Mouse (Mus musculus) neural tube, embryonic 13.5 days (tissue): ENCODE measurements around the gene Shroom3. TPM values are rescaled to one million over a fixed set of nuclear protein-coding genes. Genes with fewer than 3 reads are reported as not detected.
"Not testable (repeated sequence)": the region's sequence is repeated elsewhere in the genome, so short reads cannot be mapped to it uniquely, and the experiment has no call there.

Experiments
- ATAC-seq: fragments of 200-750 bp; cut with Nextera tagmentation; 2 replicates; pipeline ENCODE4 v1.8.0; 2017; ENCODE audit warnings: low read depth, mild to moderate bottlenecking, moderate TSS enrichment, moderate library complexity
- H3K27ac ChIP-seq: fragments of 300-500 bp; sonication (generic); replicated peaks from 2 replicates; pipeline ENCODE4 v1.5.1; 2015; ENCODE audit warnings: moderate library complexity, mild to moderate bottlenecking, inconsistent platforms
- H3K27me3 ChIP-seq: fragments of 300-500 bp; sonication (generic); 2 replicates; pipeline ENCODE4 v1.6.1; 2015; ENCODE audit warnings: mild to moderate bottlenecking, inconsistent platforms
- H3K36me3 ChIP-seq: fragments of 300-500 bp; sonication (generic); 2 replicates; pipeline ENCODE4 v1.6.1; 2015; ENCODE audit warnings: mild to moderate bottlenecking, inconsistent platforms
- H3K4me1 ChIP-seq: fragments of 300-500 bp; sonication (generic); replicated peaks from 2 replicates; pipeline ENCODE4 v1.6.1; 2015; ENCODE audit warnings: inconsistent platforms
- H3K4me2 ChIP-seq: fragments of 300-500 bp; sonication (generic); 2 replicates; pipeline ENCODE4 v1.6.1; 2015; ENCODE audit warnings: inconsistent platforms, mild to moderate bottlenecking, moderate library complexity
- H3K4me3 ChIP-seq: fragments of 300-500 bp; sonication (generic); 2 replicates; pipeline ENCODE4 v1.5.1; 2015; ENCODE audit warnings: mild to moderate bottlenecking, inconsistent platforms
- H3K9ac ChIP-seq: fragments of 300-500 bp; sonication (generic); 2 replicates; pipeline ENCODE4 v1.6.1; 2015; ENCODE audit warnings: moderate library complexity, mild to moderate bottlenecking, inconsistent platforms
- H3K9me3 ChIP-seq: fragments of 300-500 bp; sonication (generic); 2 replicates; pipeline ENCODE4 v1.6.1; 2016; ENCODE audit warnings: inconsistent platforms
- WGBS: fragments of 180-500 bp; shearing (Covaris S2); methylation state at CpG from one replicate; pipeline ENCODE4 v1.1.7; 2015; 5-methylcytosine and 5-hydroxymethylcytosine counted together
- polyA plus RNA-seq: library from polyadenylated mRNA; unstranded; fragments of >200 nt; fragmentation: Nextera tagmentation; extraction: Ambion mirVana; gene quantifications from 2 replicates; pipeline ENCODE4 v1.2.1, GENCODE M21; 2015

The Shroom3 gene
- polyA plus RNA-seq, 1 experiment from 2014 or later = 1.7 TPM

DNA sequence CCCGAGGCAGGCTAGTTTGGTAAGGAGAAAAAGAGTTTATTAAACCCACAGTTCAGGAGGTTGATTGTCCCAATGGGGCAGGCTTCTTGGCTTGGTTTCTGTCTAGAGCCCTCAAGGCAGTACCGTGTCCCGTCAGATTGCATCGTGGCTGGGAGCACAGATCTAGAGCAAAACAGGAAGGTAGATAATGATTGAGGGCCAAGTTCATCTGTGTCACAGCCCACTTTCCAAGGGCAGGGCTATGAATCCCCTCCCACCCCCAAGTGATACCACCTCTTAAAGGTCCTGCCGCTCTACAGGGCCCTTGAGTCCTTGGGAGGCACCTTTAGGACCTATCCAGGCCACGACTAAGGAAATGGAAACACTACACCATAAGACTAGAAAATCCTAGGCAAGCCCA is 234.5 kb downstream of the Shroom3 start:
- no peak for ATAC-seq
- Histone ChIP-seq H3K4me2 (no peak overlapping the region), H3K27me3 (no peaks in the 10 kb centered on the region), H3K36me3 (no peaks in the 10 kb centered on the region), H3K9ac (no peak overlapping the region), H3K4me1 (peaks cover 33% of the 10 kb centered on the region), H3K9me3 (no peaks in the 10 kb centered on the region), H3K27ac (no peak overlapping the region), H3K4me3 (no peak overlapping the region)
- WGBS = 92% methylated on average over 6 of the region's 6 CpGs

GRCm38 (mm10) chr5:92918170-92918569 is 234.9 kb downstream of the Shroom3 start:
- Histone ChIP-seq H3K4me3 (no peak overlapping the region), H3K9ac (no peak overlapping the region), H3K36me3 (no peaks in the 10 kb centered on the region), H3K4me1 (peaks cover 33% of the 10 kb centered on the region), H3K27ac (no peak overlapping the region), H3K27me3 (no peaks in the 10 kb centered on the region), H3K9me3 (no peaks in the 10 kb centered on the region), H3K4me2 (no peak overlapping the region)
- WGBS = 61% methylated on average over 10 of the region's 10 CpGs
- no peak for ATAC-seq

DNA sequence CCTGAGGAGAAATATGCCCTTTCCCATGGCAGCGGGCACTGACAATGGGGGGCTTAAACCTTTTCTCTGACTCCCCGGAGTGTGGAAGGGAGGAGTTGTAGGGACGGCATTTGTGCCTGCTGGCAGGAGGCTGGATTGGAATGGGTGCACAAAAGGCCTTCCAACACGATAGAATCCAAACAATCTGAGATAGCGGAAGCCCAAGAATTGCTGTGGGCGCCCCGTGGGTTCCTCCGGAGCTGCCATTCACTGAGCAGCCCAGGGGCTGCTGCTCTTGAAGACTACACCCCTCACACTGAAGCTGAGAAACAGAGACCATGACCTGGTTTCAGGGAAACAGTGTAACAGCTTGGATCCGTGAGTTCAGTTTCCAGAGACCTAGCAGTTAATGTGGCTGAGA is 235.6 kb downstream of the Shroom3 start:
- H3K9ac ChIP-seq = no peak overlapping the region
- peaks cover 33% of the 10 kb centered on the region for H3K4me1 ChIP-seq
- 29% methylated on average over 9 of the region's 9 CpGs for WGBS
- H3K36me3 ChIP-seq = no peaks in the 10 kb centered on the region
- no peak overlapping the region for H3K4me2 ChIP-seq
- no peak for ATAC-seq
- H3K27ac ChIP-seq = no peak overlapping the region
- H3K9me3 ChIP-seq = no peaks in the 10 kb centered on the region
- H3K27me3 ChIP-seq = no peaks in the 10 kb centered on the region
- no peak overlapping the region for H3K4me3 ChIP-seq

DNA sequence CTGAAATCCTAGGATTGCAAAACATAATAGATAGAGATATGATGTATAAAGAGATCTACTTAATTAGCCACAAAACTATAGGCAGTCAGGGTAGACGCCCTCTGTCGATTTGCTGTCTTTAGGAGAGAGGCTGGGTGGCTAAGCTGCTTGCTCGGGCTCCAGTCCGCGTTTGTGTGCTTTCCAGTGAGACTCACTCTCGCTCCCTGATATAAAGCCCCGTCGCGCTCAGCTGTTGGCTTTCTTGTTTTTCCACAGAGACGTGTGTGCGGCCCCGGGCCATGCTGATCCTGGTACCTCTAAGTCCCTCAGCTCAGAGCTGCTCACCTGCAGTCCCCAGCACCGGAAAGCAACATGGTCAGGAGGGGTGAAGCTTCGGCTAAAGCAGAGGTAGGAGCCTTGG is 236.2 kb downstream of the Shroom3 start:
- 0 out of 2 replicates have a peak, but pooled peaks have one; percentile 30 for ATAC-seq
- Histone ChIP-seq H3K4me1 (peaks cover 34% of the 10 kb centered on the region), H3K4me2 (no peak overlapping the region), H3K9ac (0 out of 2 replicates have a peak overlapping the region, but pooled peaks have one; percentile 5), H3K36me3 (no peaks in the 10 kb centered on the region), H3K27ac (no peak overlapping the region), H3K27me3 (no peaks in the 10 kb centered on the region), H3K9me3 (no peaks in the 10 kb centered on the region), H3K4me3 (no peak overlapping the region)
- 60% methylated on average over 14 of the region's 14 CpGs for WGBS

DNA sequence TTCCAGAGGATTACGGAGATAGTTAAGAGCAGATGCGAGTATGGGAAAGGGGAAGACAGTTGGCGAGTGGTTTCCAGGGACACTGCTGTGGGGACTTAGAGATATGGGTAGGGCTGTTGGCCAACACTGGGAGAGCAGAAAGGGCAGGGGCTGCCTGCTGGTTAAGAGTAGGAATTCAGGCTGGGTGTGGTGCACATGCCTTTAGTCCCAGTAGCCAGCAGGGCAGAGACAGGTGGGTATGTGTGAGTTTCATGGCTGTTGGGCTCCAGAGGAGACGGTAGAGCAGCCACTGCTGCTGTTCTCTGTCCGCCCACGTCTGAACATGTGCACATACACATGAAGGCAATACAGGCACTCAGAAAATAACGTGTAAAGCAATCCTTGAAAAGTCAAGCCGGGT is 237.7 kb downstream of the Shroom3 start:
- Histone ChIP-seq H3K27ac (no peak overlapping the region), H3K4me2 (no peak overlapping the region), H3K9ac (no peak overlapping the region), H3K36me3 (no peaks in the 10 kb centered on the region), H3K4me3 (no peak overlapping the region), H3K27me3 (no peaks in the 10 kb centered on the region), H3K9me3 (no peaks in the 10 kb centered on the region), H3K4me1 (peaks cover 35% of the 10 kb centered on the region)
- WGBS = 92% methylated on average over 8 of the region's 8 CpGs
- ATAC-seq = no peak

DNA sequence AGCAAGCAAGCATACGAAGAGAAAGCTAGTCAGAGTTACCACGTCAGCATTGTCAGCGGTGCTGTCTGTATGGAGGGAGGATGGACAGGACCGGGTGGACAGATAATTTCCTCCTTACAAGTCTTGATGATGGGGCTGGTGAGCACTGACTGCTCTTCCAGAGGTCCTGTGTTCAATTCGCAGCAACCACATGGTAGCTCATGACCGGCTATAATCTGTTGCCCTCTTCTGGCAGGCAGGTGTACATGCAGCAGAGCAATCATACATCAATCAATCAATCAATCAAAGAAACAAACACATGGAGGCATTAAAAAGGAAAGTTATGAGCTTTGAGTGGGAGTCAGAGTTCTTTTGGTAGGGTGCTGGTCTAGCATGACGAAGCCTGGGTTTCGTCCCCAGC is 238.5 kb downstream of the Shroom3 start:
- Histone ChIP-seq H3K36me3 (no peaks in the 10 kb centered on the region), H3K4me2 (no peak overlapping the region), H3K27me3 (no peaks in the 10 kb centered on the region), H3K27ac (no peak overlapping the region), H3K9me3 (no peaks in the 10 kb centered on the region), H3K4me1 (peaks cover 30% of the 10 kb centered on the region), H3K4me3 (no peak overlapping the region), H3K9ac (no peak overlapping the region)
- WGBS = 83% methylated on average over 8 of the region's 8 CpGs
- ATAC-seq = no peak

- H3K4me1 ChIP-seq = peaks cover 27% of the 10 kb centered on the region
- H3K27me3 ChIP-seq, H3K27ac ChIP-seq, H3K36me3 ChIP-seq, H3K4me2 ChIP-seq, H3K4me3 ChIP-seq, H3K9ac ChIP-seq, H3K9me3 ChIP-seq, ATAC-seq: not testable (repeated sequence)
- WGBS = 93% methylated on average over 5 of the region's 5 CpGs
These were observed 239.7 kb downstream of the Shroom3 start for GRCm38 (mm10) chr5:92922981-92923380.

DNA sequence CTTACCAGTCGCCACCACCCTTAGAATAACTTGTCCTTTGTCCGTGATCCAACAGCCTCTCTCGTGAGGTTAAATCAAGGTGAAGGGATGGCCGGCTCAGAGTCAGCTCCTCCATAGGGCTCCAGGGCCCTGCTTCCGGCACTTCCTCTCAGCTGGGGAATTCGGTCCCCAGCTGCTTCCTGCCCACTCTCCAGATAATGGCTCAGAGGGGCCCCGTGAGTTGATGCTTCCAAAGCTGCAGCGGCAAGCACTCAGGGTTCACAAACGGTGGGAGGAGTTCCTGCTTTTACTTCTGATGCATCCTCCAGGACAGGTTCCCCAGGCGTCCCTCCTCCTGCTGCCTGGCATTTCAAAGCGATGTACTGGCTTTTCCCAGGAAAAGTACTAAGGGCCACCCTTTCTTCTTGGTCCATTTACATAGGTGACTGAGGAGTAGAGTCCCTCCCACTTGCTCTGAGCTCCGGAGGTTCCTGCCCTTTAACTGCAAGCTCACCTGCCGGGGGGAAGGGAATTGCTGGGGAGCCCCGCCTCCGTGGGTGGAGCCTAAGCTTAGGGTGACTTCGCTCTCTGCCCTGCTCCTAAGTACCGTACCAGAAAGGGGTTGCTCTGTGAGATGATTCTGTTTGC is 241.7 kb downstream of the Shroom3 start:
- Histone ChIP-seq H3K4me3 (peak overlapping the region; percentile 18), H3K9ac (no peak overlapping the region), H3K27me3 (no peaks in the 10 kb centered on the region), H3K36me3 (no peaks in the 10 kb centered on the region), H3K4me2 (peak overlapping the region; percentile 44), H3K4me1 (peaks cover 11% of the 10 kb centered on the region), H3K9me3 (no peaks in the 10 kb centered on the region), H3K27ac (no peak overlapping the region)
- 9% methylated on average over 17 of the region's 17 CpGs for WGBS
- ATAC-seq = peak; percentile 32; the same call in 1 of the 2 replicates

DNA sequence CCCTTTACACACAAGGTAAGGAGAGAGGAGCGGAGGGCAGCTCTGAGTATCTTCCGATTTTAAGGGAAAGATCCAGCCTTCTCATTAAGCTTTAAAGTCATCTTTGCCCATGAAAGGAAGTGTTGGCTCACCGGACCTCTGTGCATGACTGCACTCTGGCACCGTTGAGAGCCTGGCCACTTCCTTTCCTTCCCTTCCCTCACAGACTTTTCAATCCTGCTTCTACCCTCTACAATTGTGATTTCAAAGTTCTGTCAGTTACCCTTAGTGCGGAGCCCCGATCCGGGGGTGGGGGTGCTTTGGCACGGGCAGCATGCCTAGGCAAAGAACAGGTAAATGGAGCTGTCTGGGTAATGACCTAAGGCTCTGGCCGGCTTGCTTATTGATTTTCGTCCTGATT is 244.4 kb downstream of the Shroom3 start:
- H3K27me3 ChIP-seq = no peaks in the 10 kb centered on the region
- no peak overlapping the region; the same call in 1 of the 2 replicates for H3K9ac ChIP-seq
- no peaks in the 10 kb centered on the region for H3K9me3 ChIP-seq
- WGBS = 84% methylated on average over 10 of the region's 10 CpGs
- ATAC-seq = no peak
- peaks cover 27% of the 10 kb centered on the region for H3K4me1 ChIP-seq
- H3K4me2 ChIP-seq = no peak overlapping the region
- no peak overlapping the region for H3K27ac ChIP-seq
- no peaks in the 10 kb centered on the region for H3K36me3 ChIP-seq
- no peak overlapping the region for H3K4me3 ChIP-seq

DNA sequence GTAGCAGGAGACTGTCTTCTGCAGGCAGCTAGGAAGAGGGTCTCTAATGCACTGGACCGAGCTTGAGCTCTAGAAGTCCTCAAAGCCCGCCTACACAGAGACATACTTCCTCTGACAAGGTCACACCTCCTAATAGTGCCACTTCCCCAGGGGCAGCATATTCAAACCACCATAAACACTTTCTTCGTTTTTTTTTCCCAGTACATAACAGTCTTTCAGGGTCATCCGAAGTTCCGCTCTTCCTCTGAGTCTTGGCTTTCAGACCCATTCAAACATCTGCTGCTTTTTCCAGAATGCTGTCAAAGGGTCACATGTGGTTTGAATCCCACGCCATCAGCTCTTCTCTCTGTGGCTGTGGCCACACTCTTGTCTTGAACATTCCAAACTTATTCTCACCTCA is 247.3 kb downstream of the Shroom3 start:
- ATAC-seq = no peak
- WGBS = 75% methylated on average over 6 of the region's 6 CpGs

GRCm38 (mm10) chr5:92931298-92931697 is 248.1 kb downstream of the Shroom3 start:
- no peaks in the 10 kb centered on the region for H3K36me3 ChIP-seq
- no peaks in the 10 kb centered on the region for H3K27me3 ChIP-seq
- 43% methylated on average over 16 of the region's 16 CpGs for WGBS
- no peak for ATAC-seq
- no peak overlapping the region for H3K9ac ChIP-seq
- H3K4me3 ChIP-seq = no peak overlapping the region
- no peak overlapping the region for H3K27ac ChIP-seq
- no peak overlapping the region for H3K4me2 ChIP-seq
- H3K4me1 ChIP-seq = peaks cover 17% of the 10 kb centered on the region; the same call in 1 of the 2 replicates
- no peaks in the 10 kb centered on the region for H3K9me3 ChIP-seq

More for the DNA sequence above, 247.3 kb downstream of the Shroom3 start:
- Histone ChIP-seq H3K9ac (no peak overlapping the region), H3K36me3 (no peaks in the 10 kb centered on the region), H3K27ac (no peak overlapping the region), H3K27me3 (no peaks in the 10 kb centered on the region), H3K9me3 (no peaks in the 10 kb centered on the region), H3K4me2 (no peak overlapping the region), H3K4me3 (no peak overlapping the region), H3K4me1 (peaks cover 17% of the 10 kb centered on the region; the same call in 1 of the 2 replicates)

DNA sequence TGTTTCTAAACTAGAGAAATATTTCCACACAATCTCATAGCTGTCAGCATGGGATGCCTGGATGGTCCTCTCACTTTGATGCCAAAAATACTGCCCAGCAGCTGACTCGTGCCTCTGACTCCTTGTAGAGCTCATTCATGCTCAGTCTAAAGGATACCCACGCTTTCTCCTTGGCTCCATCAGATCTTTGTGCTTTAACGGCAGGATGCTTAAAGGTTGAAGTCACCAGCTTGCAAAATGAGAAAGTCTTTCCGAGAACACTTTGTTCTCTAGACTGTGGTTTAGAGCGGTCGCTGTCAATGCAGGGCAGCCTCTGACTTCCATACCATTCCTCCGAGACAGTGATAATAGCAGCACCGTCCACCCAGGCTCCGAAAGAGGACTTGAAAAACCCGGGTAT is 249.8 kb downstream of the Shroom3 start:
- no peak overlapping the region for H3K27ac ChIP-seq
- ATAC-seq = no peak
- no peak overlapping the region for H3K4me3 ChIP-seq
- no peaks in the 10 kb centered on the region for H3K27me3 ChIP-seq
- H3K9ac ChIP-seq = no peak overlapping the region
- WGBS = 71% methylated on average over 10 of the region's 10 CpGs
- H3K4me2 ChIP-seq = no peak overlapping the region
- no peaks in the 10 kb centered on the region for H3K36me3 ChIP-seq
- peaks cover 17% of the 10 kb centered on the region; the same call in 1 of the 2 replicates for H3K4me1 ChIP-seq
- no peaks in the 10 kb centered on the region for H3K9me3 ChIP-seq
